Mouse (Mus musculus): ENCODE measurements around the gene Ino80e. TPM values are rescaled to one million over a fixed set of nuclear protein-coding genes. Genes with fewer than 3 reads are reported as not detected.

Ino80e gene
- total RNA-seq, 2 experiments from 2014 or later = 21.3 to 42.5 TPM

DNA sequence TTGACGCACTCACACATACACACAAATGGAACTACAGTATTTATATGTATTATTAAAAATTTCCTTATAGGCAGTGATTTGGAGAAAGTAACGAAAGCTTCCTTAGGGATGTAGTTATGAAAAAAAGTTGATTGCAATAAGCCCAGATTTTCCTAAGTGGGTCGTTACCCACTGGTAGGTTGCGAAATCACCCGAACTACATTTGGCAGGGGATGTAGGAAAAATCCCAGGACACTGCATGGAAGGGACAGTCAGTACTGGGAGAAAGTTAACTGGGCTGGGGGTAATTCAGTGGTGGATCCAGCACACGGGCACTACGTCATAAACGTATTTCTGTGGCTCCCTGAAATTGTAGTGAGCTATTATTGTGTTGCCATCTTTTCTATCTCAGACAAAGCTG, 45.7 kb downstream of the Ino80e start:
- no peak for ATAC-seq (ENCODE audit: poor library complexity, severe bottlenecking)

GRCm38 (mm10) chr7:126815726-126816222, 46.4 kb downstream of the Ino80e start:
- no peak for ATAC-seq (ENCODE audit: poor library complexity, severe bottlenecking)

DNA sequence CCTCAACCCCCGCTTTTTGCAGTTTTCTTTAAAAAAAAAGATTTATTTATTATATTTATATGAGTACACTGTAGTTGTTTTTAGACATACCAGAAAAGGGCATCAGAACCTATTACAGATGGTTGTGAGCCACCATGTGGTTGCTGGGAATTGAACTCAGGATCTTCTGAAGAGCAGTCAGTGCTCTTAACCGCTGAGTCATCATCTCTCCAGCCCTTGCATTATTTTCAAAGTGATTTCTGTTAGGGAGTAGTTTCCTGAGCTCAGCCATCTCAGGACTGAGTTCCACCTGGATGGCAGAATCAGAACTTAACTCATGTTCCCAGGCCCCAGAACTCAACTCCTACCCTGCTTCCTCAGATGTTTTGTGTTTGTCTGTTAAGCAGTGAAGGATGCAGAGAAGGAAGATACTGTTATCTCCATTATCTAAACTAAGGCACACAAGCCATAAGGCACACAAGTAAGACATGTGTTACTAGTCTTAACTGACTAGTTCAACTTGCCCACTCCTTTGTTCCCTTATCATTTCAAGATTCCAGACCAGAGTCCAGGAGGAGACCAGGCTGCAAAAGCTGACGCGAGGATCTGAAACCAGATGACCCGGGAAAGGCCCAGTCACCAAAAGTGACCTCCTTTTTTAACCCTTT, 52.3 kb downstream of the Ino80e start:
- no peak for ATAC-seq (ENCODE audit: poor library complexity, severe bottlenecking)

DNA sequence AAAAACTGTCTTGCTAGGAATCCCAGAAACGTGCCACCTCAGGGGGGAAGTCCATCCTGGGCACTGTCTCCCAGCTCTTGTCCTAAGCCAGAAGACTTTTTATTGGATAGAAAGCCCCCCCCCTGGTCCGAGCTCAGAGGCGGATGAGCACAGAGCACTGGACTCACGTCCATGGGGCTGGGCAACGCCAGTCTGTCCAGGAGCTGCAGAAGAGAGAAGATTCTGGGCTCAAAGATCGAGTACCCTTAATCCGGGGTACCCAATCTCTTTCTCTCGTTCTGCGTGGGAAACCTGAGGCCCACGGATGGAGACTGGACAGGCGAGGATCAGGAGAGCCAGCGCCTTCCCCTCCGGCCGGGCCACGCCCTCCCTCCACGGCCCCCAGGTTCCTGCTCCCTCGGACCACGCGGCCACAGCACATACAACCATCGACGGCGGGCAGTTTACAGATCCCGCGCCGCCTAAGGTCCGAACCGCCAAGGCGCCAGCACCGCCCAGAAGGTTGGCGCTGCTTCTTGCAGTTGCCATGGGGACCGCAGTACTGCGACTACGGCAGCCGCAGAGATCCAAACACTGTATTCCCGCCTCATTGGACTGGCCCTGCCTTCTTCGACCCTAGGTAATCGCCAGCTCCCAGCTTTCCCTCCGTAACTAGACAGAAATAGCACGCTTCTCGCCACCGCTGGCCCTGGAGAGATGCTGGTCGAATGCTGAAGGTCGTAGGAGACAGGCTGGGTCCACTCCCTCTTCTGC, 53.3 kb downstream of the Ino80e start:
- peak; percentile 93 for ATAC-seq (ENCODE audit: poor library complexity, severe bottlenecking)

- no peak for ATAC-seq (ENCODE audit: poor library complexity, severe bottlenecking)
Observed at GRCm38 (mm10) chr7:126807405-126807804, 54.8 kb downstream of the Ino80e start.

DNA sequence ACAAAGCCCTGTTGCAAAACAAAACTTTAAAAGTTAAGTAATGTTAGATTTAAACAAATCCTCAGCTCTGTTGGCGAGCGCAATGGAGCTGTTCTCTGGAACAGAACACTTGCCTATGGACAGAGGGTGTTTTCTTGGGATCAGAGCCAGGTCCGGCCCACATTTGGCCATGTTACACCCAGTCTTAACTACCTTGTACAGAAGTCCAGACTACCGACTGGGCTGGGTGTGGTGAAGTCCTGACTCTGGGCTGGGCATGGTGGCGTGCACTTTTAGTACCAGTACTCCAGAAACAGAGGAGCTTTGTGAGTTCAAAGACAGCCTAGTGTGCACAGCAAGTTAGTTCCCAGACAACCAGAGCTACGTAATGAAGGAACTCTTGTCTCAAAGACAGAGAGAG, 55.2 kb downstream of the Ino80e start:
- no peak for ATAC-seq (ENCODE audit: poor library complexity, severe bottlenecking)

- no peak for ATAC-seq (ENCODE audit: poor library complexity, severe bottlenecking)
Observed at GRCm38 (mm10) chr7:126803751-126804150, 58.4 kb downstream of the Ino80e start.

DNA sequence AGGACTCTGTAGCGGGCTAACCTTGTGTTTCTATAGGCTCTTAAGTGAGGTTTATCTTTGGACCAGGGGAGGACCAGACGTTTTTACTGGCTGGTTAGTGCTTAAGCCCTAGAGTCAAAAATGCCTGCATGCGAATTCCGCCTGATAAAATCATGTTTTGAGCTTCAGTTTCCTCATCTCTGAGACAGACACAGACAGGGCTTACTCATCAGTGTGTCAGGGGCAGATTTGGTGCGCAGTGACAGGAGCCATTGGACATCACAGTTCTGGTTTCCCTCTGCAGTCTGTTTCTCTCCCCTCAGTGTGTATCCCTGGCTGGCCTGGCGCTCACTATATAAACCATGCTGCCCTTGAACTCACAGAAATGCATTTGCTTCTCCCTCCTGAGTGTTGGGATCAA, 59.0 kb downstream of the Ino80e start:
- no peak for ATAC-seq (ENCODE audit: poor library complexity, severe bottlenecking)

DNA sequence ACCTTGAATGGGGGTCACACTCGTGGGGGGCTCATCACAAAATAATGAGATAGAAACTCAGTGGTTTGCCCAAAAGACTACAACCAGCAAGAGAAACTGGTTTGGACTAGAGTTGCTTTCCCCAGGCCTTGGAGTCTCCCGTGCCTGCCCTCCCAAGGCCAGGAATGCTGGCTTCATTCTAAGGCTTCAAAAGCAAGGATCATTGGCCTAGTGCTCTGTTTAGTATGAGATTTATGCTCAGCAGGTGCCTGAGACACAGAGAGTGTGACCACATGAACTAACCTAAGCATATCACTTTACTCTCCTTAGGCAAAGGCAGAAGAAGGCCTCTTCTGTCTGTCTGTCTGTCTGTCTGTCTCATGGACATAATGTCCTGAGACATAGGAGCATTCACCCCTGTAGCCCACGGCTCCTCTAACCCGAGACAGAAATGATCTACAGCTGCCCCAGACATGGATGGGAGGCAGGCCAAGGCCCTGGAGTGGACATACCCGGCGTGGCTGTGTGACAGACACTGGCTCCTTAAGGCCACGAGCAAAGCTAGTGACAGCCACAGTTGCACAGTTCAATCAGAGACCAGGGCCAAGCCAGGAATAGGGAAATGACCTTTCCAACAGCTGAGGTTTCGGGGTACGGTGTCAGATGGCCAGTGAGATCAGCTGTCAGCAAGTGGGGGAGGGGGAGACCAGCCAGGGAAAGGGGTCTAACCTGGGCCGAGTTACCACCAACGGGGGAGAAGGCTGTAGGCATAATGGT, 59.9 kb downstream of the Ino80e start:
- no peak for ATAC-seq (ENCODE audit: poor library complexity, severe bottlenecking)

DNA sequence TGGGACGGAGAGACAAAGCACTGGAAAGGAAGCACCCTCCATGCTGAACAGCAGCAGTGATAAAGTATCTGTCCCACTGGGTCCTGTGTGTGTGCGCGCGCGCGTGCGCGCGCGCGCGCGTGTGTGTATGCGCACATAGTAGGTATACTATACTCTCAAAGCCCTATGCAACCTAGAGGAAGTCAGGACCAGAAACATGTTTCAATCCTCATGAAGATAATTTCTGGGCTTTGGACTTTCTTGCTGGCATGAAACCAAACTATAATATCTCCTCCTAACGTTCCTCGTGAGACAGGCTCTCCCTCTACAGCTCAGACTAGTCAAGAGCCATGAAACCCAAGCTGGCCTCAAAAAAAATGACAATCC, 61.1 kb downstream of the Ino80e start:
- no peak for ATAC-seq (ENCODE audit: poor library complexity, severe bottlenecking)

Other genes starting within 250 kb of the Ino80e start
Only the 30 nearest of the 31 such genes appear.
- 42.1 and 55.6 TPM in 2 replicates for gene Sgf29, start 213.1 kb downstream of the Ino80e start, total RNA-seq (2015)
- 27.3 and 35.5 TPM in 2 replicates for gene Sgf29, start 213.1 kb downstream of the Ino80e start, total RNA-seq (2017)
- gene Sult1a1, start 185.9 kb downstream of the Ino80e start, total RNA-seq (2015) = 4.8 and 6.6 TPM in 2 replicates
- gene Sult1a1, start 185.9 kb downstream of the Ino80e start, total RNA-seq (2017) = 6.6 and 6.9 TPM in 2 replicates
- gene Bola2, start 167.0 kb downstream of the Ino80e start, total RNA-seq (2015) = 49.8 and 60.5 TPM in 2 replicates
- 106 and 161 TPM in 2 replicates for gene Bola2, start 167.0 kb downstream of the Ino80e start, total RNA-seq (2017)
- 4.1 and 6.0 TPM in 2 replicates for gene Slx1b, start 166.6 kb downstream of the Ino80e start, total RNA-seq (2015)
- gene Slx1b, start 166.6 kb downstream of the Ino80e start, total RNA-seq (2017) = 4.7 and 5.9 TPM in 2 replicates
- 1,020 and 1,059 TPM in 2 replicates for gene Coro1a, start 154.6 kb downstream of the Ino80e start, total RNA-seq (2015)
- 1,317 and 1,554 TPM in 2 replicates for gene Coro1a, start 154.6 kb downstream of the Ino80e start, total RNA-seq (2017)
- gene Mapk3, start 102.8 kb downstream of the Ino80e start, total RNA-seq (2015) = 173 and 177 TPM in 2 replicates
- 88.3 and 91.1 TPM in 2 replicates for gene Mapk3, start 102.8 kb downstream of the Ino80e start, total RNA-seq (2017)
- gene Gdpd3, start 96.0 kb downstream of the Ino80e start, total RNA-seq (2015) = 26.8 and 37.3 TPM in 2 replicates
- gene Gdpd3, start 96.0 kb downstream of the Ino80e start, total RNA-seq (2017) = 57.9 and 71.4 TPM in 2 replicates
- gene Ypel3, start 85.4 kb downstream of the Ino80e start, total RNA-seq (2015) = 196 and 200 TPM in 2 replicates
- 91.7 and 117 TPM in 2 replicates for gene Ypel3, start 85.4 kb downstream of the Ino80e start, total RNA-seq (2017)
- 0.68 and 1.0 TPM in 2 replicates for gene Tbx6, start 80.9 kb downstream of the Ino80e start, total RNA-seq (2015)
- gene Tbx6, start 80.9 kb downstream of the Ino80e start, total RNA-seq (2017) = 0.98 and 0.99 TPM in 2 replicates
- gene Ppp4c, start 69.9 kb downstream of the Ino80e start, total RNA-seq (2015) = 186 and 196 TPM in 2 replicates
- gene Ppp4c, start 69.9 kb downstream of the Ino80e start, total RNA-seq (2017) = 139 and 154 TPM in 2 replicates
- gene Fam57b, start 64.7 kb downstream of the Ino80e start, total RNA-seq (2015) = not detected in 2 replicates
- not detected in 2 replicates for gene Fam57b, start 64.7 kb downstream of the Ino80e start, total RNA-seq (2017)
- not detected in 2 replicates for gene 4930451I11Rik, start 30.7 kb downstream of the Ino80e start, total RNA-seq (2015)
- gene 4930451I11Rik, start 30.7 kb downstream of the Ino80e start, total RNA-seq (2017) = not detected in 2 replicates
- gene Doc2a, start 15.0 kb downstream of the Ino80e start, total RNA-seq (2015) = not detected in 2 replicates
- gene Doc2a, start 15.0 kb downstream of the Ino80e start, total RNA-seq (2017) = not detected in 2 replicates
- 14.6 and 22.0 TPM in 2 replicates for gene Hirip3, start 405 bp downstream of the Ino80e start, total RNA-seq (2015)
- 147 and 164 TPM in 2 replicates for gene Hirip3, start 405 bp downstream of the Ino80e start, total RNA-seq (2017)
- 14.3 and 19.0 TPM in 2 replicates for gene Taok2, start 22.3 kb upstream of the Ino80e start, total RNA-seq (2015)
- gene Taok2, start 22.3 kb upstream of the Ino80e start, total RNA-seq (2017) = 26.8 and 32.0 TPM in 2 replicates
- gene Tmem219, start 60.5 kb upstream of the Ino80e start, total RNA-seq (2015) = 47.9 and 50.9 TPM in 2 replicates
- 44.9 and 45.5 TPM in 2 replicates for gene Tmem219, start 60.5 kb upstream of the Ino80e start, total RNA-seq (2017)
- 7.3 and 12.0 TPM in 2 replicates for gene Kctd13, start 66.5 kb upstream of the Ino80e start, total RNA-seq (2015)
- 10.9 and 19.0 TPM in 2 replicates for gene Kctd13, start 66.5 kb upstream of the Ino80e start, total RNA-seq (2017)
- not detected in 2 replicates for gene Asphd1, start 87.2 kb upstream of the Ino80e start, total RNA-seq (2015)
- gene Asphd1, start 87.2 kb upstream of the Ino80e start, total RNA-seq (2017) = not detected in 2 replicates
- 2.9 TPM in 1 of 2 replicates, not detected in the other for gene Sez6l2, start 88.2 kb upstream of the Ino80e start, total RNA-seq (2015)
- gene Sez6l2, start 88.2 kb upstream of the Ino80e start, total RNA-seq (2017) = 0.16 and 0.33 TPM in 2 replicates
- 46.1 and 48.5 TPM in 2 replicates for gene Cdipt, start 113.5 kb upstream of the Ino80e start, total RNA-seq (2015)
- 49.4 and 56.7 TPM in 2 replicates for gene Cdipt, start 113.5 kb upstream of the Ino80e start, total RNA-seq (2017)
- 4.9 and 6.6 TPM in 2 replicates for gene Cdiptos, start 113.7 kb upstream of the Ino80e start, total RNA-seq (2015)
- 0.73 and 3.3 TPM in 2 replicates for gene Cdiptos, start 113.7 kb upstream of the Ino80e start, total RNA-seq (2017)
- gene Mvp, start 152.2 kb upstream of the Ino80e start, total RNA-seq (2015) = 5.6 and 6.0 TPM in 2 replicates
- 48.1 and 50.6 TPM in 2 replicates for gene Mvp, start 152.2 kb upstream of the Ino80e start, total RNA-seq (2017)
- gene Pagr1b, start 154.1 kb upstream of the Ino80e start, total RNA-seq (2015) = 0.54 and 1.6 TPM in 2 replicates
- gene Pagr1b, start 154.1 kb upstream of the Ino80e start, total RNA-seq (2017) = not detected in 2 replicates
- gene Pagr1a, start 155.0 kb upstream of the Ino80e start, total RNA-seq (2015) = 40.7 and 62.5 TPM in 2 replicates
- 25.5 and 67.0 TPM in 2 replicates for gene Pagr1a, start 155.0 kb upstream of the Ino80e start, total RNA-seq (2017)
- gene Gm42742, start 158.7 kb upstream of the Ino80e start, total RNA-seq (2015) = 15.4 TPM in 1 of 2 replicates, not detected in the other
- 45.4 TPM in 1 of 2 replicates, not detected in the other for gene Gm42742, start 158.7 kb upstream of the Ino80e start, total RNA-seq (2017)
- 0.20 and 1.8 TPM in 2 replicates for gene Prrt2, start 158.8 kb upstream of the Ino80e start, total RNA-seq (2015)
- gene Prrt2, start 158.8 kb upstream of the Ino80e start, total RNA-seq (2017) = 2.4 and 3.0 TPM in 2 replicates
- gene Maz, start 164.7 kb upstream of the Ino80e start, total RNA-seq (2015) = 79.8 and 80.9 TPM in 2 replicates
- gene Maz, start 164.7 kb upstream of the Ino80e start, total RNA-seq (2017) = 44.4 and 45.1 TPM in 2 replicates
- gene Kif22, start 180.1 kb upstream of the Ino80e start, total RNA-seq (2015) = 107 and 108 TPM in 2 replicates
- gene Kif22, start 180.1 kb upstream of the Ino80e start, total RNA-seq (2017) = 85.9 and 105 TPM in 2 replicates
- gene Zg16, start 225.0 kb upstream of the Ino80e start, total RNA-seq (2015) = 0.96 TPM in 1 of 2 replicates, not detected in the other
- not detected in 2 replicates for gene Zg16, start 225.0 kb upstream of the Ino80e start, total RNA-seq (2017)
- 65.9 and 71.1 TPM in 2 replicates for gene AI467606, start 229.0 kb upstream of the Ino80e start, total RNA-seq (2015)
- gene AI467606, start 229.0 kb upstream of the Ino80e start, total RNA-seq (2017) = 46.6 and 49.2 TPM in 2 replicates

All from megakaryocyte, adult 5-6 weeks (primary cell).